Mouse (Mus musculus) heart, embryonic 15.5 days (tissue): ENCODE measurements around the gene Lbh. TPM values are rescaled to one million over a fixed set of nuclear protein-coding genes. Genes with fewer than 3 reads are reported as not detected.

Experiments
- ATAC-seq: fragments of 200-750 bp; cut with Nextera tagmentation; replicated peaks from 2 replicates; pipeline ENCODE4 v1.8.0; 2017; ENCODE audit warnings: low read depth, moderate TSS enrichment; ENCODE audit not compliant: insufficient number of reproducible peaks, insufficient read depth, low FRiP score
- H3K27ac ChIP-seq: fragments of 300-500 bp; sonication (generic); 2 replicates; pipeline ENCODE4 v1.5.1; 2015; ENCODE audit warnings: mild to moderate bottlenecking, inconsistent platforms
- H3K27me3 ChIP-seq: fragments of 300-500 bp; sonication (generic); 2 replicates; pipeline ENCODE4 v1.6.1; 2015; ENCODE audit warnings: inconsistent platforms
- H3K36me3 ChIP-seq: fragments of 300-500 bp; sonication (generic); 2 replicates; pipeline ENCODE4 v1.6.1; 2015; ENCODE audit warnings: mild to moderate bottlenecking, inconsistent platforms
- H3K4me1 ChIP-seq: fragments of 300-500 bp; sonication (generic); replicated peaks from 2 replicates; pipeline ENCODE4 v1.6.1; 2015; ENCODE audit warnings: inconsistent platforms
- H3K4me2 ChIP-seq: fragments of 300-500 bp; sonication (generic); 2 replicates; pipeline ENCODE4 v1.6.1; 2015; ENCODE audit warnings: inconsistent platforms, mild to moderate bottlenecking, moderate library complexity
- H3K4me3 ChIP-seq: fragments of 300-500 bp; sonication (generic); 2 replicates; pipeline ENCODE4 v1.5.1; 2015; ENCODE audit warnings: mild to moderate bottlenecking, inconsistent platforms
- H3K9ac ChIP-seq: fragments of 300-500 bp; sonication (generic); 2 replicates; pipeline ENCODE4 v1.6.1; 2015; ENCODE audit warnings: mild to moderate bottlenecking, inconsistent platforms
- H3K9me3 ChIP-seq: fragments of 300-500 bp; sonication (generic); replicated peaks from 2 replicates; pipeline ENCODE4 v1.6.1; 2016; ENCODE audit warnings: inconsistent platforms
- WGBS: fragments of 180-500 bp; shearing (Covaris S2); methylation state at CpG from one replicate; pipeline ENCODE4 v1.1.7; 2015; ENCODE audit warnings: mixed read lengths; 5-methylcytosine and 5-hydroxymethylcytosine counted together
- polyA plus RNA-seq: library from polyadenylated mRNA; unstranded; fragments of >200 nt; fragmentation: Nextera tagmentation; extraction: Ambion mirVana; gene quantifications from 2 replicates; pipeline ENCODE4 v1.2.1, GENCODE M21; 2015

The Lbh gene
- 23.2 and 29.0 TPM in 2 replicates for polyA plus RNA-seq

- peak within 1 kb of the TSS; percentile 97 for H3K9ac ChIP-seq
- H3K9me3 ChIP-seq = no peaks in the 10 kb centered on the region
- peak within 1 kb of the TSS; percentile 88 for H3K4me3 ChIP-seq
- peak within 1 kb of the TSS; percentile 86 for H3K4me2 ChIP-seq
- under 1% methylated on average over 35 of the region's 35 CpGs for WGBS
- H3K4me1 ChIP-seq = peaks cover 18% of the 10 kb centered on the region
- peak within 1 kb of the TSS; percentile 95 for H3K27ac ChIP-seq
- no peaks in the 10 kb centered on the region for H3K27me3 ChIP-seq
- H3K36me3 ChIP-seq = peaks cover 17% of the 10 kb centered on the region
- ATAC-seq = peak; percentile 87
These were observed at the start of gene Lbh for GRCm38 (mm10) chr17:72918053-72918452. TSS of gene Lbh (plus strand) at chr17:72918305.

DNA sequence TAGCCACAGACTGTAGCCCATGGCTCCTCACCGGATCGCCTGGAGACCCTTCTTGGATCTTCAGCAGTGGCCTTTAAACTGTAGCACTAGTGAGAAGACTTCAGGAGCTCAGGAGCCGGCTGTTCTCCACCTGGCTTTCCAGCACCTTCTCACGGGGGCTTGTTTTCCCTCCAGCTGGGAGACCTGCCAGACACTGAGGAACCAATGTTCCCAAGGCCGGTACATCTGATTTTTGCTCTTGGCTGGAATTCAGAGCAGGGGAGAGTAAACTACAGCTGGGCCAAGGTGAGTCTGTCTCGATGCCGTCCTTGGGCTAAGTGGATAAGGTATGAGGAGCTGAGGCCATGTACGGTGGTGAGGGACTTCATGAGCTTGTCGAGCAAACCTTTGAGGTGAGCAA is 39.1 kb upstream of the Lbh start:
- Histone ChIP-seq H3K36me3 (no peaks in the 10 kb centered on the region), H3K4me1 (peaks cover 10% of the 10 kb centered on the region), H3K4me2 (no peak overlapping the region), H3K27ac (no peak overlapping the region), H3K9me3 (no peaks in the 10 kb centered on the region), H3K27me3 (no peaks in the 10 kb centered on the region), H3K4me3 (no peak overlapping the region), H3K9ac (no peak overlapping the region)
- WGBS = 71% methylated on average over 9 of the region's 9 CpGs
- ATAC-seq = no peak

- H3K27ac ChIP-seq = no peak overlapping the region
- no peaks in the 10 kb centered on the region for H3K36me3 ChIP-seq
- H3K27me3 ChIP-seq = no peaks in the 10 kb centered on the region
- H3K9ac ChIP-seq = no peak overlapping the region; the same call in 1 of the 2 replicates
- WGBS = 67% methylated on average over 3 of the region's 3 CpGs
- no peak overlapping the region for H3K4me2 ChIP-seq
- peaks cover 10% of the 10 kb centered on the region for H3K4me1 ChIP-seq
- no peak for ATAC-seq
- H3K4me3 ChIP-seq = no peak overlapping the region
- no peaks in the 10 kb centered on the region for H3K9me3 ChIP-seq
These were observed 37.9 kb upstream of the Lbh start for GRCm38 (mm10) chr17:72880156-72880555.

DNA sequence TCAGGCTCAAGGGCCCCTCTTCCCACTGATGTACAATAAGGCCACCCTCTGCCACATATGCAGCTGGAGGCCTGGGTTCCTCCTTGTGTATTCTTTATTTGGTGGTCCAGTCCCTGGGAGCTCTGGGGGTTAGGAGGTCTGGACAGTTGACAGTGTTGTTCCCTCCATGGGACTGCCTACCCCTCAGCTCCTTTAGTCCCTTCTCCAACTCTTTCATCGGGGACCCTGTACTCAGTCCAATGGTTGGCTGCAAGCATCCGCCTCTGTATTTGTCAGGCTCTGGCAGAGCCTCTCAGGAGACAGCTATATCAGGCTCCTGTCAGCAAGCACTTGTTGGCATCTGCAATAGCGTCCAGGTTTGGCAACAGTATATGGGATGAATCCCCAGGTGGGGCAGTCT is 37.1 kb upstream of the Lbh start:
- H3K4me3 ChIP-seq = no peak overlapping the region
- H3K36me3 ChIP-seq = no peaks in the 10 kb centered on the region
- no peaks in the 10 kb centered on the region for H3K9me3 ChIP-seq
- no peak overlapping the region for H3K27ac ChIP-seq
- ATAC-seq = no peak
- H3K4me2 ChIP-seq = no peak overlapping the region
- H3K27me3 ChIP-seq = no peaks in the 10 kb centered on the region
- WGBS = 35% methylated on average over 3 of the region's 3 CpGs
- no peak overlapping the region for H3K9ac ChIP-seq
- H3K4me1 ChIP-seq = peaks cover 10% of the 10 kb centered on the region

DNA sequence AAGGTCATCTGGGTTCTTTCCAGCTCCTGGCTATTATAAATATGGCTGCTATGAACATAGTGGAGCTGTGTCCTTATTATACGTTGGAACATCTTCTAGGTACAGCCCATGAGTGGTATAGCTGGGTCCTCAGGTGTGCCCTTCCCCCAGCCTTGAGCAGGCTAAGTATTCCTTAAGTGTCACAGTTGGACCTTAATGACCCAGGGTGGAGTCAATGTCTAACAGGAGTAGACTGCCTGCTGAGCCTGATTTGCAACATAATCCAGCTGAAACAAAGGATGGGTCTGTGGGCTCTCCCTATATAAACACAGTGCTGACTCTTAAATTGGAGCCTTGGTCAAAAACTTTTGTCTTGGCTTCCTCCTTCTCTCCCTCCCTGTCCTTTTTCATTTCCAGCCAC is 36.3 kb upstream of the Lbh start:
- Histone ChIP-seq H3K9me3 (no peaks in the 10 kb centered on the region), H3K27ac (no peak overlapping the region), H3K36me3 (no peaks in the 10 kb centered on the region), H3K4me3 (no peak overlapping the region), H3K9ac (no peak overlapping the region), H3K27me3 (no peaks in the 10 kb centered on the region), H3K4me1 (peaks cover 10% of the 10 kb centered on the region), H3K4me2 (no peak overlapping the region)
- no peak for ATAC-seq
- WGBS = 79% methylated on average over 1 of the region's 1 CpGs

DNA sequence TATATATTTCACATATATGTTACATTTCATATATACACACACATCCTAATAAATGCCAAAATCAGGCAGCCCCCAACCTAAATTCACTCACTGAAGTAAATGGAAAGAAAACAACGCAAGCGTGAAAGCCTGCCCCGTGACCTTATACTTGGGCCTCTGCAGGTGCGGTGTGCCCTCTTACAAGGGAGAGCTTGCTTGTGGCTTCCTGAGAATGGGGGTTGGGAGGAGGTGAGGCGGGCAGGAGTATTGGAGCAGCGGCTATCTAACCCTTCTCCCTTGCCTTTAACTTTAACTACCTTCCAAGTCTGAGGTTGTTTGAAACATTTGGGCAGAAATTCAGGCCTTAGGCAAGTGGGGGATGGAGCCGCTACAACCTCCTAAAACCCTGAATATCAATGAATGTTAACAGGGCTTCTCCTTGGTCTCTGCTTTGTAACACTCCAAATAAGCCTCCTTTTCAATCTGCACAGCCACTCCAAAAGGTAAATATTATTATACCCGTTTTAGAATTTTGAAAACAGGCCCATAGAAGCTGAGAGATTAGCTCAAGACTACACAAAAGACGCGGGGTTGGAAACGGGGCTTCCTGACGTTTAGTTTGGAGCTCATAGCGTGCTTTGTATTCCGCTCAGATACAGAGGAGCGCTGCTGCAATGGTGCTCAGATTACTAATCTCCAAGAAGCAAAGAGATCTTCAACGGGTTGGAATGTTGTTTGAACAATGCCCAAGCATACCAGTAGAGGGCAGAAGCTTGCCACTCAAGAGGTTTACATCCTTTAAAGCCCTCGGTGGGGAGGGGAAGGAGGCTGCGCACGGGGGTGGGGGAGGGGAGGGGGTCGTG is 28.3 kb upstream of the Lbh start:
- 23% methylated on average over 20 of the region's 20 CpGs for WGBS
- no peaks in the 10 kb centered on the region for H3K36me3 ChIP-seq

GRCm38 (mm10) chr17:72890398-72890898 is 27.7 kb upstream of the Lbh start:
- H3K4me2 ChIP-seq = peak overlapping the region; percentile 30
- 59% methylated on average over 8 of the region's 8 CpGs for WGBS
- no peaks in the 10 kb centered on the region for H3K9me3 ChIP-seq
- no peaks in the 10 kb centered on the region for H3K27me3 ChIP-seq
- H3K4me1 ChIP-seq = peaks cover 11% of the 10 kb centered on the region
- no peak overlapping the region for H3K4me3 ChIP-seq
- H3K9ac ChIP-seq = no peak overlapping the region
- H3K27ac ChIP-seq = no peak overlapping the region
- no peak for ATAC-seq
- no peaks in the 10 kb centered on the region for H3K36me3 ChIP-seq

More for the DNA sequence above, 28.3 kb upstream of the Lbh start:
- H3K4me1 ChIP-seq = peaks cover 11% of the 10 kb centered on the region
- H3K27me3 ChIP-seq = no peaks in the 10 kb centered on the region
- no peak overlapping the region; the same call in 1 of the 2 replicates for H3K27ac ChIP-seq
- H3K9me3 ChIP-seq = no peaks in the 10 kb centered on the region
- ATAC-seq = 0 out of 2 replicates have a peak, but pooled peaks have one; percentile 14
- H3K4me3 ChIP-seq = no peak overlapping the region
- no peak overlapping the region for H3K9ac ChIP-seq
- peak overlapping the region; percentile 30 for H3K4me2 ChIP-seq

DNA sequence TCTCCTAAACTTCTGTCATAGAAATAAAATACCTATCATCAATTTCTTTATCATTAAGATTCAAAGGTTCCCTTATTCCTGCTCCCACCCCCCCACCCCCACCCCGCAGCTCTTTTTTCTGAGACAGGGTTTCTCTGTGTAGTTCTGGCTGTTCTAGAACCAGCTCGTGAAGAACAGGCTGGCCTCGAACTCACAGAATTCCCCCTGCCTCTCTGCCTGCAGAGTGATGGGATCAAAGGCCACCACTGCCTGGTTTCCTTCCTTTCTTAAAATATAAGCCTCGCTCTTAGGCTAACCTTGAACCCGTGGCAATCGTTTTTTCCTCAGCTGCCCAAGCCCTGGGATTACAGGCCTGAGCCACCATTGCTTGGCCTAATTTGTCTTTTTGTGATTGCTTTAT is 26.5 kb upstream of the Lbh start:
- H3K36me3 ChIP-seq = no peaks in the 10 kb centered on the region
- H3K9ac ChIP-seq = no peak overlapping the region
- H3K27me3 ChIP-seq = no peaks in the 10 kb centered on the region
- no peak overlapping the region for H3K4me2 ChIP-seq
- 86% methylated on average over 6 of the region's 6 CpGs for WGBS
- no peaks in the 10 kb centered on the region for H3K9me3 ChIP-seq
- H3K4me1 ChIP-seq = peaks cover 11% of the 10 kb centered on the region
- no peak overlapping the region for H3K4me3 ChIP-seq
- no peak overlapping the region for H3K27ac ChIP-seq
- ATAC-seq = no peak

DNA sequence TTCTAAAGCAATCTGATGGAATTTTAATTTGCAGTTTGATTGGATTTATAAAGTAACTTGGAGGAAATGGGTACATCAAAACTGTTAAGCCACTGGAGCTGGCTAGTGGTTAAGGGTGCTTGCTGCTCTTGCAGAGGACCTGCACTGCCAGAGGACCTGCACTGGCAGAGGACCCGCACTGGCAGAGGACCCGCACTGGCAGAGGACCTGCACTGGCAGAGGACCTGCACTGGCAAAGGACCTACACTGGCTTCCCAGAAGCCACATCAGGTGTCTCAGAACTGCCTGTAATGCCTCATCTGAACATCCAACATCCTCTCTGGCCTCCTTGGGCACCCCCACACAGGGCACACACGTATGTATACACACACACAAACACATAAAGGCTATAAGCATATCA is 22.6 kb upstream of the Lbh start:
- H3K9me3 ChIP-seq = no peaks in the 10 kb centered on the region
- 87% methylated on average over 3 of the region's 3 CpGs for WGBS
- H3K36me3 ChIP-seq = no peaks in the 10 kb centered on the region
- no peak overlapping the region for H3K4me2 ChIP-seq
- H3K4me1 ChIP-seq = peaks cover 4% of the 10 kb centered on the region
- H3K4me3 ChIP-seq = no peak overlapping the region
- no peaks in the 10 kb centered on the region for H3K27me3 ChIP-seq
- ATAC-seq = no peak
- no peak overlapping the region for H3K27ac ChIP-seq
- no peak overlapping the region for H3K9ac ChIP-seq

- no peak overlapping the region for H3K4me3 ChIP-seq
- ATAC-seq = no peak
- H3K27me3 ChIP-seq = no peaks in the 10 kb centered on the region
- no peaks in the 10 kb centered on the region for H3K36me3 ChIP-seq
- H3K9ac ChIP-seq = no peak overlapping the region
- no peaks in the 10 kb centered on the region for H3K9me3 ChIP-seq
- no peak overlapping the region for H3K4me2 ChIP-seq
- H3K27ac ChIP-seq = no peak overlapping the region
- WGBS = 79% methylated on average over 7 of the region's 7 CpGs
- no peaks in the 10 kb centered on the region for H3K4me1 ChIP-seq
These were observed 21.0 kb upstream of the Lbh start for GRCm38 (mm10) chr17:72897076-72897475.

DNA sequence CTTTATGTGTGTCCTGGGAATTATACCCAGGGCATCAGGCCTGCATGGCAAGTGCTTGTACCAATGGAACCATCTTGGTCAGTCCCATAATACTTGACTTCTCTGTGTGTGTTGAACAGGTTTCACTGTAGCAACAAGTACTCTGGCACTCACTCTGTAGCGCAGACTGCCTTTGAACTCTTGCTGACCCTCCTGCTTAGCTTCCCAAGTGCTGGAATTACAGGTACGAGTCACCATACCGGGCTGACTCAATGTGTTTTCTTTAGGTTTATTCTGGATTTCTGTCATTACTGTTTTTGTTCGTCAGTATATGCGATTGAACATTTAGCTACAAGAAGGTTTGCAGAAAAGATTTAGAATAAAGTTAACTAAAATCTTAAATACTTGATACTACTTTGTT is 20.1 kb upstream of the Lbh start:
- Histone ChIP-seq H3K9ac (no peak overlapping the region), H3K4me1 (0 out of 2 replicates have a peak, but pooled peaks cover 4% of the 10 kb centered on the region), H3K9me3 (no peaks in the 10 kb centered on the region), H3K36me3 (no peaks in the 10 kb centered on the region), H3K27ac (no peak overlapping the region), H3K27me3 (no peaks in the 10 kb centered on the region), H3K4me3 (no peak overlapping the region), H3K4me2 (no peak overlapping the region)
- ATAC-seq = no peak
- WGBS = 69% methylated on average over 5 of the region's 5 CpGs

DNA sequence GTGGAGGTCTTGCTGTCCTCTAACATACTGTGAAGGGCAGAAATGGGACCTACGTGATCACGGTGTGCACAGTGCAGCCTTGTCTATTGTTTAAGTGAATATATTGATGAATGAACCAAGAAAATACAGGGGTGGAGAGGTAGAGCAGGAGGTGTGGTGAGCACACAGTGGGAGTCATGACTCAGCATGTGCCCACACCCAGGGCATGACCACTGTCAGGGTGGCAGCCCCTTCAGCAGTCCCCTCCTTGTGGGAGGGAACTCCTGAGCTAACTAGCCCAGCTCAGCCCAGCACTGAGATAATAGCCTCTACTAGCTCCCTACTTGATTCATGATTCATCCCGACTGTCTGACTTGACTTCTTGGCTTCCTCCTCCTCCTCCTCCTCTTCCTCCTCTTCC is 19.3 kb upstream of the Lbh start:
- Histone ChIP-seq H3K9ac (no peak overlapping the region), H3K4me2 (no peak overlapping the region), H3K4me1 (peaks cover 7% of the 10 kb centered on the region), H3K27me3 (no peaks in the 10 kb centered on the region), H3K36me3 (no peaks in the 10 kb centered on the region), H3K4me3 (no peak overlapping the region), H3K27ac (0 out of 2 replicates have a peak overlapping the region, but pooled peaks have one; percentile 22), H3K9me3 (no peaks in the 10 kb centered on the region)
- WGBS = 51% methylated on average over 3 of the region's 3 CpGs
- no peak for ATAC-seq
